17 mouse cellular contexts compared by ENCODE assay signal in genomic region chr10:72056725-72057124, GRCm38 (mm10).
DNase-seq lines count a peak whose midpoint lies in the region; ATAC-seq and TF ChIP-seq lines count a peak whose summit lies in the region.
"Had no signal": no experiment of that assay in that cellular context is flagged by ENCODE, and none has a peak within 500 bp of the region (broad histone marks: within the 10 kb centered on the region; RNA-seq: fewer than 3 reads in every experiment).

No protein-coding gene starts in this region.

- H3K27ac ChIP-seq in forebrain, postnatal 0 days (ENCODE audit: low read depth, low read length) = no peak overlapping the region
- no peak overlapping the region for H3K27ac ChIP-seq in forebrain, embryonic 16.5 days (ENCODE audit: low read length)
- no peak overlapping the region for H3K27ac ChIP-seq in midbrain, postnatal 0 days (ENCODE audit: low read depth, low read length)
- H3K27ac ChIP-seq in midbrain, embryonic 14.5 days (replicated peaks; ENCODE audit: low read depth, low read length) = no peak overlapping the region
- no peak overlapping the region for H3K27ac ChIP-seq in MEL (ENCODE audit: control insufficient read depth, low read depth, low read length)
- H3K27ac ChIP-seq: embryonic facial prominence, embryonic 10.5 days; forebrain, embryonic 13.5 days; left cerebral cortex, adult 2 months; liver, embryonic 14.5 days; midbrain, embryonic 15.5 days had no signal

- no peak overlapping the region for H3K4me2 ChIP-seq in forebrain, postnatal 0 days (ENCODE audit: low read depth)
- no peak overlapping the region for H3K4me2 ChIP-seq in forebrain, embryonic 16.5 days (ENCODE audit: low read length)
- H3K4me2 ChIP-seq in midbrain, postnatal 0 days (ENCODE audit: low read depth, low read length, poor library complexity, severe bottlenecking) = no peak overlapping the region
- H3K4me2 ChIP-seq in midbrain, embryonic 14.5 days (ENCODE audit: low read length) = no peak overlapping the region
- H3K4me2 ChIP-seq: forebrain, embryonic 13.5 days; heart, embryonic 12.5 days; midbrain, embryonic 15.5 days had no signal

- no peak overlapping the region for H3K9ac ChIP-seq in forebrain, postnatal 0 days
- H3K9ac ChIP-seq in forebrain, embryonic 16.5 days (replicated peaks; ENCODE audit: low read depth, low read length) = no peak overlapping the region
- no peak overlapping the region for H3K9ac ChIP-seq in midbrain, postnatal 0 days (replicated peaks; ENCODE audit: low read length, poor library complexity, severe bottlenecking)
- H3K9ac ChIP-seq in midbrain, embryonic 14.5 days (replicated peaks; ENCODE audit: low read length) = no peak overlapping the region
- no peak overlapping the region for H3K9ac ChIP-seq in MEL (ENCODE audit: control insufficient read depth, low read depth, low read length, poor library complexity, severe bottlenecking)
- H3K9ac ChIP-seq: forebrain, embryonic 13.5 days; heart, embryonic 12.5 days; liver, embryonic 14.5 days; midbrain, embryonic 15.5 days had no signal

- DNase-seq in forebrain, postnatal 0 days = no peak
- no peak for DNase-seq in midbrain, postnatal 0 days (ENCODE audit: low spot score)
- no peak for DNase-seq in midbrain, embryonic 14.5 days
- no peak for DNase-seq in MEL (ENCODE audit: low read depth, low spot score)
- no peak for DNase-seq in urinary bladder, adult 18-20 months (ENCODE audit: low spot score in 2 of 2)
- no peak for DNase-seq in spleen, postnatal 10 days (ENCODE audit: low spot score in 2 of 2)
- DNase-seq: cerebellum, postnatal 25 days; lung, postnatal 10 days; thymus, adult 2 months had no signal

- H3K27me3 ChIP-seq in forebrain, postnatal 0 days (ENCODE audit: insufficient read depth, low read length) = no peaks in the 10 kb centered on the region
- H3K27me3 ChIP-seq in forebrain, embryonic 16.5 days (replicated peaks; ENCODE audit: control insufficient read depth, insufficient read depth, low read length) = no peaks in the 10 kb centered on the region
- H3K27me3 ChIP-seq in midbrain, postnatal 0 days (ENCODE audit: insufficient read depth, low read length) = no peaks in the 10 kb centered on the region
- H3K27me3 ChIP-seq in midbrain, embryonic 14.5 days (ENCODE audit: control insufficient read depth, insufficient read depth, low read length) = no peaks in the 10 kb centered on the region
- H3K27me3 ChIP-seq in MEL (ENCODE audit: control insufficient read depth in 1 of 2, insufficient read depth in 2 of 2, low read length in 2 of 2) = no peaks in the 10 kb centered on the region
- H3K27me3 ChIP-seq: forebrain, embryonic 13.5 days; heart, embryonic 12.5 days; midbrain, embryonic 15.5 days had no signal

- 83% methylated on average over 2 of the region's 2 CpGs for WGBS in forebrain, postnatal 0 days
- WGBS in forebrain, embryonic 16.5 days = 84% methylated on average over 2 of the region's 2 CpGs
- 87% methylated on average over 2 of the region's 2 CpGs for WGBS in midbrain, postnatal 0 days
- WGBS in midbrain, embryonic 14.5 days = 93% methylated on average over 2 of the region's 2 CpGs

- peak; percentile 14 for TF ChIP-seq RAD21 in MEL (IDR thresholded peaks at IDR 0.05; ENCODE audit: low read depth, low read length)

- peak; percentile 12; the same call in 1 of the 2 replicates for TF ChIP-seq CTCF in forebrain, postnatal 0 days (IDR thresholded peaks at IDR 0.05; ENCODE audit: low read depth)
- TF ChIP-seq CTCF in midbrain, postnatal 0 days (IDR thresholded peaks at IDR 0.05) = peak; percentile 30
- TF ChIP-seq CTCF in MEL (IDR thresholded peaks at IDR 0.05 in 2 of 3, conservative IDR thresholded peaks at IDR 0.05 in 1 of 3; ENCODE audit: control insufficient read depth in 1 of 3, insufficient read depth in 1 of 3, low read depth in 2 of 3, low read length in 3 of 3, poor library complexity in 1 of 3, severe bottlenecking in 1 of 3) = peak in 1 of 3 experiments; percentile 13; a peak in 1 of 6 replicates

- no peak for TF ChIP-seq POLR2A in MEL (IDR thresholded peaks at IDR 0.05; ENCODE audit: control insufficient read depth in 1 of 2, insufficient read depth in 1 of 2, low read depth in 1 of 2, low read length in 2 of 2, poor library complexity in 1 of 2)

- H3K79me2 ChIP-seq in MEL (ENCODE audit: control insufficient read depth, insufficient read depth, low read length, poor library complexity) = no peaks in the 10 kb centered on the region

- H3K4me1 ChIP-seq in forebrain, postnatal 0 days (ENCODE audit: insufficient read depth) = no peaks in the 10 kb centered on the region
- no peaks in the 10 kb centered on the region for H3K4me1 ChIP-seq in forebrain, embryonic 16.5 days (replicated peaks; ENCODE audit: control insufficient read depth, insufficient read depth, low read length)
- no peaks in the 10 kb centered on the region for H3K4me1 ChIP-seq in midbrain, postnatal 0 days (ENCODE audit: insufficient read depth, low read length)
- no peaks in the 10 kb centered on the region for H3K4me1 ChIP-seq in midbrain, embryonic 14.5 days (ENCODE audit: control insufficient read depth, insufficient read depth, low read length)
- no peaks in the 10 kb centered on the region for H3K4me1 ChIP-seq in MEL (ENCODE audit: control insufficient read depth in 1 of 2, insufficient read depth in 2 of 2, low read length in 2 of 2)
- H3K4me1 ChIP-seq: embryonic facial prominence, embryonic 10.5 days; forebrain, embryonic 13.5 days; heart, embryonic 12.5 days; midbrain, embryonic 15.5 days had no signal

- no peaks in the 10 kb centered on the region for H3K36me3 ChIP-seq in forebrain, postnatal 0 days (ENCODE audit: insufficient read depth)
- no peaks in the 10 kb centered on the region for H3K36me3 ChIP-seq in forebrain, embryonic 16.5 days (ENCODE audit: control insufficient read depth, insufficient read depth)
- H3K36me3 ChIP-seq in midbrain, postnatal 0 days (ENCODE audit: insufficient read depth, low read length) = no peaks in the 10 kb centered on the region
- no peaks in the 10 kb centered on the region for H3K36me3 ChIP-seq in midbrain, embryonic 14.5 days (ENCODE audit: control insufficient read depth, insufficient read depth, low read length)
- no peaks in the 10 kb centered on the region for H3K36me3 ChIP-seq in MEL (ENCODE audit: control insufficient read depth in 1 of 2, insufficient read depth in 2 of 2, low read length in 2 of 2)
- H3K36me3 ChIP-seq: embryonic facial prominence, embryonic 10.5 days; heart, embryonic 12.5 days; midbrain, embryonic 15.5 days had no signal

- H3K4me3 ChIP-seq in forebrain, postnatal 0 days (ENCODE audit: low read depth, low read length) = no peak overlapping the region
- no peak overlapping the region for H3K4me3 ChIP-seq in forebrain, embryonic 16.5 days (replicated peaks; ENCODE audit: low read length)
- H3K4me3 ChIP-seq in midbrain, postnatal 0 days (ENCODE audit: low read depth, low read length) = no peak overlapping the region
- no peak overlapping the region for H3K4me3 ChIP-seq in midbrain, embryonic 14.5 days (replicated peaks; ENCODE audit: low read depth, low read length)
- H3K4me3 ChIP-seq in MEL (ENCODE audit: control insufficient read depth in 1 of 2, insufficient read depth in 1 of 2, low read depth in 2 of 2, low read length in 2 of 2) = no peak overlapping the region
- H3K4me3 ChIP-seq: embryonic facial prominence, embryonic 10.5 days; forebrain, embryonic 13.5 days; heart, embryonic 12.5 days; left cerebral cortex, adult 2 months; midbrain, embryonic 15.5 days had no signal

- no peak for TF ChIP-seq EP300 in MEL (IDR thresholded peaks at IDR 0.05; ENCODE audit: low read depth in 1 of 2, low read length in 2 of 2)

- no peaks in the 10 kb centered on the region for H3K9me3 ChIP-seq in forebrain, postnatal 0 days (ENCODE audit: low read length)
- H3K9me3 ChIP-seq in forebrain, embryonic 16.5 days (ENCODE audit: control insufficient read depth, low read length) = no peaks in the 10 kb centered on the region
- H3K9me3 ChIP-seq in midbrain, postnatal 0 days (ENCODE audit: low read length) = no peaks in the 10 kb centered on the region
- H3K9me3 ChIP-seq in midbrain, embryonic 14.5 days (ENCODE audit: control insufficient read depth, low read length) = no peaks in the 10 kb centered on the region
- no peaks in the 10 kb centered on the region for H3K9me3 ChIP-seq in MEL (replicated peaks; ENCODE audit: insufficient read depth, low read length)
- H3K9me3 ChIP-seq: midbrain, embryonic 15.5 days had no signal

- no peak for ATAC-seq in forebrain, postnatal 0 days
- ATAC-seq in forebrain, embryonic 16.5 days = no peak
- no peak for ATAC-seq in midbrain, postnatal 0 days (ENCODE audit: low FRiP score)
- ATAC-seq in midbrain, embryonic 14.5 days (ENCODE audit: low FRiP score, low TSS enrichment) = no peak
- ATAC-seq: forebrain, embryonic 13.5 days; hindbrain, embryonic 16.5 days; midbrain, embryonic 15.5 days had no signal

TF ChIP-seq in MEL, 35 proteins besides CTCF, POLR2A, EP300 and RAD21:
- TF ChIP-seq CHD2 (IDR thresholded peaks at IDR 0.05; ENCODE audit: low read length) = no peak
- no peak for TF ChIP-seq GABPA (IDR thresholded peaks at IDR 0.05; ENCODE audit: low read depth, low read length)
- TF ChIP-seq SMC3 (IDR thresholded peaks at IDR 0.05; ENCODE audit: low read depth, low read length) = peak; percentile 15; the same call in 1 of the 2 replicates
